Mouse (Mus musculus) 3T3-L1 (cell line): ENCODE measurements around the gene Fblim1.

Experiments
- DNase-seq: peaks from one replicate; pipeline ENCODE4 v3.0.0-alpha.2; 2015; ENCODE audit warnings: low read depth, low spot score

Gene Fblim1

GRCm38 (mm10) chr4:141625774-141626550 is 20.1 kb upstream of the Fblim1 start:
- DNase-seq, result no peak

- DNase-seq, result peak; percentile 69
Measured at GRCm38 (mm10) chr4:141624983-141625773, 19.3 kb upstream of the Fblim1 start.

- no peak for DNase-seq
Measured at GRCm38 (mm10) chr4:141624134-141624533, 18.2 kb upstream of the Fblim1 start.

- peak; percentile 35 for DNase-seq
Measured at GRCm38 (mm10) chr4:141623666-141624065, 17.8 kb upstream of the Fblim1 start, which contains the start of gene Slc25a34. TSS of gene Slc25a34 (minus strand) at chr4:141623821.

GRCm38 (mm10) chr4:141623037-141623436 is 17.1 kb upstream of the Fblim1 start:
- DNase-seq, result no peak

GRCm38 (mm10) chr4:141622580-141622979 is 16.7 kb upstream of the Fblim1 start:
- DNase-seq, result no peak

- DNase-seq, result no peak
Measured at GRCm38 (mm10) chr4:141622091-141622490, 16.2 kb upstream of the Fblim1 start.

- no peak for DNase-seq
Measured at GRCm38 (mm10) chr4:141621297-141621696, 15.4 kb upstream of the Fblim1 start.

GRCm38 (mm10) chr4:141619299-141619883 is 13.5 kb upstream of the Fblim1 start:
- DNase-seq, result no peak

- DNase-seq, result peak; percentile 72
Measured at GRCm38 (mm10) chr4:141618565-141619243, 12.8 kb upstream of the Fblim1 start, which contains the start of gene Tmem82. TSS of gene Tmem82 (minus strand) at chr4:141618633.

GRCm38 (mm10) chr4:141617863-141618564 is 12.1 kb upstream of the Fblim1 start:
- no peak for DNase-seq

- no peak for DNase-seq
Measured at GRCm38 (mm10) chr4:141617299-141617698, 11.4 kb upstream of the Fblim1 start.

- DNase-seq, result no peak
Measured at GRCm38 (mm10) chr4:141616811-141617210, 10.9 kb upstream of the Fblim1 start.

- no peak for DNase-seq
Measured at GRCm38 (mm10) chr4:141614946-141615345, 9.1 kb upstream of the Fblim1 start.

- peak; percentile 68 for DNase-seq
Measured at GRCm38 (mm10) chr4:141609538-141609937, 3.6 kb upstream of the Fblim1 start.

- DNase-seq, result no peak
Measured at GRCm38 (mm10) chr4:141605421-141605820, 475 bp downstream of the Fblim1 start.

GRCm38 (mm10) chr4:141604493-141604892 is 1.4 kb downstream of the Fblim1 start:
- peak; percentile 90 for DNase-seq

GRCm38 (mm10) chr4:141603921-141604320 is 2.0 kb downstream of the Fblim1 start:
- peak; percentile 48 for DNase-seq

GRCm38 (mm10) chr4:141602523-141603223 is 3.2 kb downstream of the Fblim1 start:
- DNase-seq, result no peak

GRCm38 (mm10) chr4:141601148-141601862 is 4.6 kb downstream of the Fblim1 start:
- DNase-seq, result no peak
